ENCODE assay signal across 11 mouse cellular contexts in the genomic region with DNA sequence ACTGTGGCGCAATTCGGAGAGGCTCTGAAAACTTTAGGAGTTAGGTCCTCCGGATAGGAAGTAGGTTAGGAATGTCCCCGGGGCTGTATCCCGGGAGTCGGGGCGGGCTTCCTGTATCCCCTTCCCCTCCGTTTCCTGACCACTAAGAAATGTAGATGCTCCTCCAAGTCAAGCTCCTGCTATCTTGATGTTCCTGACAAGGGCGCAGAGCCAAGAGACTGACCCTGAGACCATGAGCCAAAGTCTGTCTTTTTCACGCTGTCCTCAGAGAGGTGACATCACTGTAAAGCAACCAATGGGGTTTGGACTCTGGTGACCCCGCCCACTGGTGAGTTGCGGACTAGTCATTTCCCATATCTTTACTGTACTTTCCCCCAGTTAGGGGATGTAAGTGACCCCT. TPM values are rescaled to one million over a fixed set of nuclear protein-coding genes. Genes with fewer than 3 reads are reported as not detected.
A peak's percentile ranks its signal among the peaks of the same experiment; 100 is the strongest.
DNase-seq lines count a peak whose midpoint lies in the region; ATAC-seq and TF ChIP-seq lines count a peak whose summit lies in the region.
"Had no signal": no experiment of that assay in that cellular context is flagged by ENCODE, and none has a peak within 500 bp of the region (broad histone marks: within the 10 kb centered on the region; RNA-seq: fewer than 3 reads in every experiment).

No protein-coding gene starts in this region.

- DNase-seq in liver, adult 2 months (ENCODE audit: extremely low read depth, low read depth, low spot score): peak; percentile 14
- no peak for DNase-seq in liver, postnatal 0 days
- no peak for DNase-seq in embryonic facial prominence, embryonic 11.5 days (ENCODE audit: low spot score)
- DNase-seq in Muller cell, postnatal 12 days (ENCODE audit: inconsistent ontology term): no peak
- no peak for DNase-seq in cerebellum, adult 9-11 months
- no peak for DNase-seq in left cerebral cortex, adult 2 months (ENCODE audit: extremely low spot score in 1 of 2, low spot score in 2 of 2)
- DNase-seq: cerebellum, adult 18-20 months had no signal

- no peak overlapping the region for H3K27ac ChIP-seq in liver, adult 2 months (replicated peaks; ENCODE audit: insufficient read depth, low read depth, low read length)
- no peak overlapping the region for H3K27ac ChIP-seq in liver, postnatal 0 days (ENCODE audit: low read depth)
- no peak overlapping the region for H3K27ac ChIP-seq in embryonic facial prominence, embryonic 11.5 days (replicated peaks; ENCODE audit: low read depth, low read length)
- no peak overlapping the region for H3K27ac ChIP-seq in heart, embryonic 12.5 days (ENCODE audit: poor library complexity, severe bottlenecking)
- H3K27ac ChIP-seq in liver, embryonic 12.5 days: no peak overlapping the region
- H3K27ac ChIP-seq in left cerebral cortex, adult 2 months: no peak overlapping the region

- TF ChIP-seq CTCF in liver, adult 2 months (IDR thresholded peaks at IDR 0.05; ENCODE audit: low read depth, low read length): no peak
- no peak for TF ChIP-seq CTCF in liver, postnatal 0 days (IDR thresholded peaks at IDR 0.05; ENCODE audit: low read depth)
- TF ChIP-seq CTCF in left cerebral cortex, adult 2 months (IDR thresholded peaks at IDR 0.05): no peak

- H3K79me2 ChIP-seq in liver, adult 2 months (ENCODE audit: control insufficient read depth, insufficient read depth, low read length): no peaks in the 10 kb centered on the region

- 30% methylated on average over 12 of the region's 12 CpGs for WGBS in liver, adult 2 months
- WGBS in liver, postnatal 0 days (ENCODE audit: insufficient replicate concordance): 26% methylated on average over 12 of the region's 12 CpGs
- WGBS in embryonic facial prominence, embryonic 11.5 days: 26% methylated on average over 12 of the region's 12 CpGs
- WGBS in heart, embryonic 12.5 days: 21% methylated on average over 12 of the region's 12 CpGs
- WGBS in liver, embryonic 12.5 days (ENCODE audit: insufficient replicate concordance): 16% methylated on average over 12 of the region's 12 CpGs

- no peaks in the 10 kb centered on the region for H3K4me1 ChIP-seq in liver, adult 2 months (ENCODE audit: control insufficient read depth, insufficient read depth, low read length)
- H3K4me1 ChIP-seq in liver, postnatal 0 days (ENCODE audit: insufficient read depth): no peaks in the 10 kb centered on the region
- no peaks in the 10 kb centered on the region for H3K4me1 ChIP-seq in embryonic facial prominence, embryonic 11.5 days (ENCODE audit: control insufficient read depth, insufficient read depth, low read length)
- peaks cover 32% of the 10 kb centered on the region for H3K4me1 ChIP-seq in heart, embryonic 12.5 days (replicated peaks)
- no peaks in the 10 kb centered on the region for H3K4me1 ChIP-seq in liver, embryonic 12.5 days

- no peaks in the 10 kb centered on the region for H3K9me3 ChIP-seq in liver, postnatal 0 days (ENCODE audit: low read length)
- H3K9me3 ChIP-seq in embryonic facial prominence, embryonic 11.5 days (replicated peaks; ENCODE audit: control insufficient read depth, low read length): no peaks in the 10 kb centered on the region
- no peaks in the 10 kb centered on the region for H3K9me3 ChIP-seq in heart, embryonic 12.5 days (replicated peaks)
- H3K9me3 ChIP-seq in liver, embryonic 12.5 days (replicated peaks): no peaks in the 10 kb centered on the region

- H3K9ac ChIP-seq in liver, adult 2 months (ENCODE audit: low read depth, low read length): no peak overlapping the region
- H3K9ac ChIP-seq in liver, postnatal 0 days (replicated peaks): no peak overlapping the region
- no peak overlapping the region for H3K9ac ChIP-seq in embryonic facial prominence, embryonic 11.5 days (replicated peaks; ENCODE audit: low read length)
- H3K9ac ChIP-seq in heart, embryonic 12.5 days: no peak overlapping the region
- H3K9ac ChIP-seq in liver, embryonic 12.5 days: no peak overlapping the region

- TF ChIP-seq POLR2A in liver, adult 2 months (IDR thresholded peaks at IDR 0.05; ENCODE audit: extremely low read depth, insufficient read depth, low read length): no peak

- H3K4me2 ChIP-seq in liver, postnatal 0 days (ENCODE audit: low read depth, low read length): no peak overlapping the region
- peak overlapping the region; percentile 23 for H3K4me2 ChIP-seq in embryonic facial prominence, embryonic 11.5 days (ENCODE audit: low read depth, low read length)
- H3K4me2 ChIP-seq in heart, embryonic 12.5 days: peak overlapping the region; percentile 62
- H3K4me2 ChIP-seq in liver, embryonic 12.5 days: peak overlapping the region; percentile 12; the same call in 1 of the 2 replicates

- ATAC-seq in liver, postnatal 0 days: no peak
- no peak for ATAC-seq in embryonic facial prominence, embryonic 11.5 days (replicated peaks; ENCODE audit: insufficient number of reproducible peaks, low FRiP score, low TSS enrichment, low read depth)
- ATAC-seq in heart, embryonic 12.5 days (ENCODE audit: insufficient number of reproducible peaks, low FRiP score): no peak
- ATAC-seq in liver, embryonic 12.5 days: no peak
- ATAC-seq: Patski had no signal

- no peak overlapping the region for H3K4me3 ChIP-seq in liver, adult 2 months (ENCODE audit: insufficient read depth, low read depth, low read length)
- no peak overlapping the region for H3K4me3 ChIP-seq in liver, postnatal 0 days (ENCODE audit: low read depth, low read length)
- no peak overlapping the region for H3K4me3 ChIP-seq in embryonic facial prominence, embryonic 11.5 days (ENCODE audit: low read depth, low read length)
- H3K4me3 ChIP-seq in heart, embryonic 12.5 days: peak overlapping the region; percentile 22
- 0 out of 2 replicates have a peak overlapping the region, but pooled peaks have one; percentile 0 for H3K4me3 ChIP-seq in liver, embryonic 12.5 days
- no peak overlapping the region for H3K4me3 ChIP-seq in left cerebral cortex, adult 2 months

- intact Hi-C loops in left cerebral cortex, adult 2 months (cut with DNase I): no loop called here

- no peaks in the 10 kb centered on the region for H3K36me3 ChIP-seq in liver, adult 2 months (ENCODE audit: control insufficient read depth, insufficient read depth, low read length)
- H3K36me3 ChIP-seq in liver, postnatal 0 days (replicated peaks; ENCODE audit: insufficient read depth, low read length): no peaks in the 10 kb centered on the region
- no peaks in the 10 kb centered on the region for H3K36me3 ChIP-seq in embryonic facial prominence, embryonic 11.5 days (replicated peaks; ENCODE audit: control insufficient read depth, insufficient read depth, low read depth, low read length)
- H3K36me3 ChIP-seq in heart, embryonic 12.5 days: no peaks in the 10 kb centered on the region
- no peaks in the 10 kb centered on the region for H3K36me3 ChIP-seq in liver, embryonic 12.5 days

- H3K27me3 ChIP-seq in liver, adult 2 months (ENCODE audit: control insufficient read depth, insufficient read depth, low read length): peaks cover 3% of the 10 kb centered on the region; the same call in 1 of the 2 replicates
- no peaks in the 10 kb centered on the region for H3K27me3 ChIP-seq in liver, postnatal 0 days (ENCODE audit: insufficient read depth, low read length)
- H3K27me3 ChIP-seq in embryonic facial prominence, embryonic 11.5 days (ENCODE audit: control insufficient read depth, insufficient read depth, low read length): no peaks in the 10 kb centered on the region
- 0 out of 2 replicates have a peak, but pooled peaks cover 3% of the 10 kb centered on the region for H3K27me3 ChIP-seq in heart, embryonic 12.5 days (replicated peaks)
- H3K27me3 ChIP-seq in liver, embryonic 12.5 days (replicated peaks): peaks cover 3% of the 10 kb centered on the region; the same call in 1 of the 2 replicates
- H3K27me3 ChIP-seq: Patski had no signal

- TF ChIP-seq EP300 in liver, postnatal 0 days (IDR thresholded peaks at IDR 0.05; ENCODE audit: low read depth): no peak

RNA-seq across cellular contexts. Expression of gene Rgma, which starts 51.8 kb away (rescaled TPM):
- 0.13 and 0.18 TPM in 2 replicates for total RNA-seq in liver, adult 2 months (2014; rRNA removed)
- polyA plus RNA-seq in liver, adult 2 months (2012; rRNA removed): 0.28 and 0.37 TPM in 2 replicates
- polyA plus RNA-seq in liver, postnatal 0 days (2015; fragmentation: Nextera tagmentation; extraction: Ambion mirVana): 0.12 TPM in 2 replicates
- 15.9 and 21.7 TPM in 2 replicates for polyA plus RNA-seq in embryonic facial prominence, embryonic 11.5 days (2014; fragmentation: Nextera tagmentation; extraction: Ambion mirVana)
- polyA plus RNA-seq in heart, embryonic 12.5 days (2016; fragmentation: Nextera tagmentation; extraction: Ambion mirVana): 3.5 and 3.7 TPM in 2 replicates
- polyA plus RNA-seq in liver, embryonic 12.5 days (2016; fragmentation: Nextera tagmentation; extraction: Ambion mirVana): 0.55 and 0.89 TPM in 2 replicates
- 10 to 100 TPM; 52.3 to 54.6 TPM for total RNA-seq in left cerebral cortex, adult 2 months (2021)
- total RNA-seq: neutrophil, adult 5-6 weeks had no signal

Comparison
In these comparisons a context has a peak if more than half of its experiments do, and no peak if none do; other contexts are left out.
1. H3K4me3 ChIP-seq: peak in heart, embryonic 12.5 days (single experiment) and liver, embryonic 12.5 days (single experiment); none in liver, adult 2 months (single experiment), liver, postnatal 0 days (single experiment), embryonic facial prominence, embryonic 11.5 days (single experiment) and left cerebral cortex, adult 2 months (single experiment).